Mouse (Mus musculus) ES-CJ7 (cell line): ENCODE results near the gene Rad9a.
"Not testable (repeated sequence)": the region's sequence is repeated elsewhere in the genome, so short reads cannot be mapped to it uniquely, and the experiment has no call there.

Experiments used
- DNase-seq: peaks from one replicate; pipeline ENCODE4 v3.0.0; 2011; ENCODE audit warnings: low read depth, low spot score

Gene Rad9a

GRCm38 (mm10) chr19:4201291-4201909 lies at the start of gene Rad9a:
Gene Rad9a, minus strand, starts transcription at chr19:4201662.
- DNase-seq = peak; percentile 99

GRCm38 (mm10) chr19:4248683-4249082 lies 47.2 kb upstream of the Rad9a start:
- DNase-seq = not testable (repeated sequence)

- no peak for DNase-seq
Measured at GRCm38 (mm10) chr19:4247010-4247409, 45.5 kb upstream of the Rad9a start.

- DNase-seq = no peak
Measured at GRCm38 (mm10) chr19:4244775-4245174, 43.3 kb upstream of the Rad9a start.

- peak; percentile 43 for DNase-seq
Measured at GRCm38 (mm10) chr19:4242416-4242815, 41.0 kb upstream of the Rad9a start.

GRCm38 (mm10) chr19:4240247-4240668 lies 38.8 kb upstream of the Rad9a start:
- no peak for DNase-seq

- DNase-seq = no peak
Measured at GRCm38 (mm10) chr19:4234548-4234947, 33.1 kb upstream of the Rad9a start.

GRCm38 (mm10) chr19:4232651-4233050 lies 31.2 kb upstream of the Rad9a start:
- no peak for DNase-seq

- no peak for DNase-seq
Measured at GRCm38 (mm10) chr19:4232186-4232572, 30.7 kb upstream of the Rad9a start.

- DNase-seq = peak; percentile 89
Measured at GRCm38 (mm10) chr19:4231253-4232185, 30.1 kb upstream of the Rad9a start, which contains the start of gene Pold4. Gene Pold4, plus strand, starts transcription at chr19:4231899.

- no peak for DNase-seq
Measured at GRCm38 (mm10) chr19:4230415-4230814, 29.0 kb upstream of the Rad9a start.

- no peak for DNase-seq
Measured at GRCm38 (mm10) chr19:4229451-4230076, 28.1 kb upstream of the Rad9a start.

- DNase-seq = no peak
Measured at GRCm38 (mm10) chr19:4228891-4229290, 27.4 kb upstream of the Rad9a start.

- peak; percentile 88 for DNase-seq
Measured at GRCm38 (mm10) chr19:4227894-4228678, 26.6 kb upstream of the Rad9a start.

GRCm38 (mm10) chr19:4227446-4227845 lies 26.0 kb upstream of the Rad9a start:
- DNase-seq = peak; percentile 35

GRCm38 (mm10) chr19:4226779-4227178 lies 25.3 kb upstream of the Rad9a start:
- no peak for DNase-seq

GRCm38 (mm10) chr19:4222165-4222564 lies 20.7 kb upstream of the Rad9a start:
- DNase-seq = no peak

GRCm38 (mm10) chr19:4220957-4221743 lies 19.7 kb upstream of the Rad9a start:
- no peak for DNase-seq

- no peak for DNase-seq
Measured at GRCm38 (mm10) chr19:4220416-4220815, 19.0 kb upstream of the Rad9a start.

GRCm38 (mm10) chr19:4219943-4220342 lies 18.5 kb upstream of the Rad9a start:
- no peak for DNase-seq

GRCm38 (mm10) chr19:4218784-4219183 lies 17.3 kb upstream of the Rad9a start:
- DNase-seq = no peak
